Mouse (Mus musculus) CD4-positive, CD25-positive, alpha-beta regulatory T cell, adult 9 weeks (primary cell): ENCODE measurements around the gene Nsun4. TPM values are rescaled to one million over a fixed set of nuclear protein-coding genes. Genes with fewer than 3 reads are reported as not detected.

Source experiments
- polyA plus RNA-seq: library from polyadenylated mRNA; unstranded; fragments of 100-300 nt; shearing (Covaris generic); gene quantifications from one replicate; pipeline ENCODE4 v1.2.1, GENCODE M21; 2017

Nsun4 gene
- 35.7 TPM for polyA plus RNA-seq

GRCm38 (mm10) chr4:116053399-116053961, at the start of gene Nsun4:
Gene Nsun4, minus strand, starts transcription at chr4:116053876.

GRCm38 (mm10) chr4:116074861-116075620, 21.4 kb upstream of the Nsun4 start, which contains the start of the genes Uqcrh and Lrrc41:
Gene Uqcrh, minus strand, starts transcription at chr4:116075071.
Gene Lrrc41, plus strand, starts transcription at chr4:116075269.

DNA sequence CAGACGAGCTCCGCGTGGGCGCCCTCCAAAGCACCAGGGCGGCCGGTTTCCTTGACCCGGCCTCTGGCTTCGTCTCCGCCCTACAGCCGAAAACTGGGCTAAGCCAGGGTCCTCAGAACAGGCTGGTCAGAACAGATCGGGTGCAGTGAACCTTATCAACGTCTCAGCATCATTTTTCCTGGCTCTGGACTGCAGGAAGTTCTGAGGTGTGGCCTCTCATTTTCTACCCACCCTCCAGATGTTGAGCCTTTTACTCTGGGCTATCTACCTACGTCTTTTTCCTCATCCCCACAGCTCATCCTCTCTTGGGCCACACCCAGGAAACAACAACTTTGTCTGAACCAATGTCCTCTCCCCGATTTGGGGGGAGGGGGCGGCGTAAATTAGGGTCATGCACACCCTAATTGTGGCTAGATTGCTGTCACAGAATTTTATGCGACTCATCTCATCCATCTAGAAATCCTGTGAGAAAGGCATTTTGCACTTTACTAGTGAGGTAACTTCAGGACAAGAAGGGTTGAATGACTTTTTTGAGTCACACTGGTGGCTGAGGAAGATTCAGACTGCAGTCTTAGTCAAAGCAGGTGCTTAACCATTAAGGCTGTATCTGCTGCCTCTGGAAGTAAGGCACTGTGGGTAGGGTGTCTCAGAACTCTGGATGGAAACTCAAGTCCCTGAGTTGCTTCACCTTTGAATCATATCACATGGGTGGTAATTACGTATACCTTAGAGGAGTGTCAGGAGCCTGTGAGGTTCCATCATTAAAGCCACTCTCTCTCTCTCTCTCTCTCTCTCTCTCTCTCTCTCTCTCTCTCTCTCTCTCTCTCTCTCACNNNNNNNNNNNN, 35.6 kb downstream of the Nsun4 start, which contains the start of gene Faah:
TSS of gene Faah (minus strand) at position 25 of the 845 bp plus-strand sequence.

Other genes starting within 250 kb of the Nsun4 start
- gene Mob3c, start 225.8 kb downstream of the Nsun4 start, polyA plus RNA-seq, result 25.1 TPM
- gene Mknk1, start 214.7 kb downstream of the Nsun4 start, polyA plus RNA-seq, result 65.6 TPM
- gene Kncn, start 169.5 kb downstream of the Nsun4 start, polyA plus RNA-seq, result 0.36 TPM
- gene 6430628N08Rik, start 163.2 kb downstream of the Nsun4 start, polyA plus RNA-seq, result not detected
- not detected for gene Dmbx1, start 114.0 kb downstream of the Nsun4 start, polyA plus RNA-seq
- 98.4 TPM for gene Faah, start 36.0 kb downstream of the Nsun4 start, polyA plus RNA-seq
- 528 TPM for gene Uqcrh, start 21.2 kb upstream of the Nsun4 start, polyA plus RNA-seq
- gene Lrrc41, start 21.4 kb upstream of the Nsun4 start, polyA plus RNA-seq, result 34.5 TPM
- 4.3 TPM for gene Rad54l, start 69.8 kb upstream of the Nsun4 start, polyA plus RNA-seq
- 6.9 TPM for gene Pomgnt1, start 70.0 kb upstream of the Nsun4 start, polyA plus RNA-seq
- gene Lurap1, start 97.5 kb upstream of the Nsun4 start, polyA plus RNA-seq, result 0.26 TPM
- not detected for gene Tspan1, start 113.7 kb upstream of the Nsun4 start, polyA plus RNA-seq
- gene 1700042G07Rik, start 119.5 kb upstream of the Nsun4 start, polyA plus RNA-seq, result not detected
- not detected for gene Gm49337, start 119.5 kb upstream of the Nsun4 start, polyA plus RNA-seq
- gene Pik3r3, start 167.7 kb upstream of the Nsun4 start, polyA plus RNA-seq, result 3.8 TPM